Mouse (Mus musculus) heart, postnatal 0 days (tissue): ENCODE measurements at regions not wholly inside any gene's neighbourhood (a gene's known extent, or its start where the extent isn't known, plus 50 kb on each side); places are given as distances from the start of the nearest gene placed in this dataset.

Source experiments
- ATAC-seq: fragments of 200-750 bp; cut with Nextera tagmentation; 2 replicates; pipeline ENCODE4 v1.8.0; 2017; ENCODE audit warnings: low read depth, moderate number of reproducible peaks, moderate library complexity; ENCODE audit not compliant: insufficient read depth
- DNase-seq: peaks from one replicate; pipeline ENCODE4 v3.0.0-alpha.2; 2016; ENCODE audit warnings: low spot score
- H3K27ac ChIP-seq: fragments of 300-500 bp; sonication (generic); 2 replicates; pipeline ENCODE4 v1.5.1; 2014; ENCODE audit warnings: low read depth, mild to moderate bottlenecking
- H3K27me3 ChIP-seq: fragments of 300-500 bp; sonication (generic); 2 replicates; pipeline ENCODE4 v1.6.1; 2014; ENCODE audit warnings: low read length, mixed read lengths; ENCODE audit not compliant: control insufficient read depth, insufficient read depth
- H3K36me3 ChIP-seq: fragments of 300-500 bp; sonication (generic); replicated peaks from 2 replicates; pipeline ENCODE4 v1.6.1; 2014; ENCODE audit warnings: low read length, mixed read lengths; ENCODE audit not compliant: control insufficient read depth, insufficient read depth
- H3K4me1 ChIP-seq: fragments of 300-500 bp; sonication (generic); 2 replicates; pipeline ENCODE4 v1.6.1; 2014; ENCODE audit warnings: antibody characterized with exemption; ENCODE audit not compliant: control insufficient read depth, insufficient read depth
- H3K4me2 ChIP-seq: fragments of 300-500 bp; sonication (generic); 2 replicates; pipeline ENCODE4 v1.6.1; 2014; ENCODE audit warnings: low read depth, mild to moderate bottlenecking, low read length, moderate library complexity
- H3K4me3 ChIP-seq: fragments of 300-500 bp; sonication (generic); 2 replicates; pipeline ENCODE4 v1.5.1; 2014; ENCODE audit warnings: low read depth, low read length
- H3K9ac ChIP-seq: fragments of 300-500 bp; sonication (generic); replicated peaks from 2 replicates; pipeline ENCODE4 v1.6.1; 2014; ENCODE audit warnings: low read depth, low read length, mixed read lengths
- H3K9me3 ChIP-seq: fragments of 300-500 bp; sonication (generic); replicated peaks from 2 replicates; pipeline ENCODE4 v1.6.1; 2016; ENCODE audit warnings: low read length; ENCODE audit not compliant: control insufficient read depth
- CTCF ChIP-seq: IDR thresholded peaks from 2 replicates; pipeline ENCODE4 v1.5.1; 2016; ENCODE audit warnings: antibody characterized with exemption, control low read depth, low read depth
- EP300 ChIP-seq: IDR thresholded peaks from 2 replicates; pipeline ENCODE4 v1.6.1; 2016; ENCODE audit warnings: antibody characterized with exemption, low read depth
- WGBS: fragments of 180-500 bp; shearing (Covaris S2); extraction: QIAGEN DNeasy Blood & Tissue Kit; methylation state at CpG from one replicate; pipeline ENCODE4 v1.1.7; 2014; 5-methylcytosine and 5-hydroxymethylcytosine counted together

GRCm38 (mm10) chr14:97396385-97396784 lies 773.2 kb downstream of the Dach1 start:
- DNase-seq (no peak), ATAC-seq (no peak)
- no peak for TF ChIP-seq CTCF
- TF ChIP-seq EP300 = no peak
- 62% methylated on average over 7 of the region's 7 CpGs for WGBS
- Histone ChIP-seq H3K27ac (no peak overlapping the region), H3K9ac (no peak overlapping the region), H3K9me3 (no peaks in the 10 kb centered on the region), H3K4me3 (no peak overlapping the region), H3K4me1 (no peaks in the 10 kb centered on the region), H3K4me2 (no peak overlapping the region), H3K27me3 (no peaks in the 10 kb centered on the region), H3K36me3 (no peaks in the 10 kb centered on the region)

- WGBS = 75% methylated on average over 7 of the region's 7 CpGs
- ATAC-seq (no peak), DNase-seq (no peak)
- Histone ChIP-seq H3K9ac (no peak overlapping the region), H3K36me3 (no peaks in the 10 kb centered on the region), H3K27me3 (no peaks in the 10 kb centered on the region), H3K4me2 (no peak overlapping the region), H3K27ac (no peak overlapping the region), H3K4me3 (no peak overlapping the region), H3K4me1 (no peaks in the 10 kb centered on the region), H3K9me3 (no peaks in the 10 kb centered on the region)
- no peak for TF ChIP-seq CTCF
- no peak for TF ChIP-seq EP300
Measured at GRCm38 (mm10) chr14:97395750-97396377, 773.7 kb downstream of the Dach1 start.

GRCm38 (mm10) chr14:97389005-97389404 lies 780.6 kb downstream of the Dach1 start:
- TF ChIP-seq CTCF (no peak), EP300 (no peak)
- Histone ChIP-seq H3K4me2 (no peak overlapping the region), H3K4me1 (no peaks in the 10 kb centered on the region), H3K36me3 (no peaks in the 10 kb centered on the region), H3K9ac (no peak overlapping the region), H3K27ac (no peak overlapping the region), H3K4me3 (no peak overlapping the region), H3K9me3 (no peaks in the 10 kb centered on the region), H3K27me3 (no peaks in the 10 kb centered on the region)
- DNase-seq (no peak), ATAC-seq (no peak)
- 36% methylated on average over 2 of the region's 2 CpGs for WGBS

- Histone ChIP-seq H3K9ac (no peak overlapping the region), H3K4me2 (no peak overlapping the region), H3K36me3 (no peaks in the 10 kb centered on the region), H3K27me3 (no peaks in the 10 kb centered on the region), H3K4me1 (no peaks in the 10 kb centered on the region), H3K9me3 (no peaks in the 10 kb centered on the region), H3K4me3 (no peak overlapping the region), H3K27ac (no peak overlapping the region)
- no peak for ATAC-seq
- DNase-seq = no peak
- 44% methylated on average over 3 of the region's 3 CpGs for WGBS
- TF ChIP-seq EP300 (no peak), CTCF (no peak)
Measured at GRCm38 (mm10) chr14:97380131-97380530, 789.4 kb downstream of the Dach1 start.

GRCm38 (mm10) chr14:97356915-97357314 lies 812.6 kb downstream of the Dach1 start:
- Histone ChIP-seq H3K4me2 (no peak overlapping the region), H3K4me1 (no peaks in the 10 kb centered on the region), H3K27me3 (no peaks in the 10 kb centered on the region), H3K27ac (no peak overlapping the region), H3K9me3 (no peaks in the 10 kb centered on the region), H3K9ac (no peak overlapping the region), H3K36me3 (no peaks in the 10 kb centered on the region), H3K4me3 (no peak overlapping the region)
- TF ChIP-seq CTCF (no peak), EP300 (no peak)
- DNase-seq = no peak
- no peak for ATAC-seq
- 80% methylated on average over 7 of the region's 7 CpGs for WGBS

- H3K27me3 ChIP-seq = no peaks in the 10 kb centered on the region
- WGBS = 72% methylated on average over 2 of the region's 2 CpGs
Measured at GRCm38 (mm10) chr14:97347970-97348369, 821.6 kb downstream of the Dach1 start.

More at GRCm38 (mm10) chr14:97347970-97348369, 821.6 kb downstream of the Dach1 start:
- Histone ChIP-seq H3K36me3 (no peaks in the 10 kb centered on the region), H3K4me2 (no peak overlapping the region), H3K4me1 (no peaks in the 10 kb centered on the region), H3K27ac (no peak overlapping the region), H3K4me3 (no peak overlapping the region), H3K9me3 (no peaks in the 10 kb centered on the region), H3K9ac (no peak overlapping the region)
- DNase-seq (no peak), ATAC-seq (no peak)
- TF ChIP-seq CTCF (no peak), EP300 (no peak)
